Mouse (Mus musculus): ENCODE results near the gene Bbip1.

GRCm38 (mm10) chr19:53892061-53892460 is 52.4 kb downstream of the Bbip1 start, which contains the start of gene Pdcd4:
- TF ChIP-seq CTCF (IDR thresholded peaks at IDR 0.05; ENCODE audit: extremely low read depth, insufficient read length, insufficient replicate concordance, low read depth, low read length) (no peak), POLR2A (IDR thresholded peaks at IDR 0.05; ENCODE audit: low read depth, low read length) (no peak)
